Mouse (Mus musculus): ENCODE measurements around the gene Oaf. TPM values are rescaled to one million over a fixed set of nuclear protein-coding genes. Genes with fewer than 3 reads are reported as not detected.
A peak's percentile ranks its signal among the peaks of the same experiment; 100 is the strongest.

Oaf gene
- total RNA-seq (2021): 10 to 100 TPM in 1 of 2 experiments, 1 to 10 TPM in 1; 8.6 to 10.6 TPM
- long read RNA-seq, experiment 1, transcript Oaf-201 (4 exons, 2,526 nt): major isoform, 20 of 24 reads
- long read RNA-seq, experiment 1, partial matches to known transcripts: 0 of 24 reads
- long read RNA-seq, experiment 1, other reads (novel, unspliced or antisense): 4 of 24 reads
- long read RNA-seq, experiment 2, transcript Oaf-201 (4 exons, 2,526 nt): major isoform, 29 of 30 reads
- long read RNA-seq, experiment 2, partial matches to known transcripts: 0 of 30 reads
- long read RNA-seq, experiment 2, other reads (novel, unspliced or antisense): 1 of 30 reads

DNA sequence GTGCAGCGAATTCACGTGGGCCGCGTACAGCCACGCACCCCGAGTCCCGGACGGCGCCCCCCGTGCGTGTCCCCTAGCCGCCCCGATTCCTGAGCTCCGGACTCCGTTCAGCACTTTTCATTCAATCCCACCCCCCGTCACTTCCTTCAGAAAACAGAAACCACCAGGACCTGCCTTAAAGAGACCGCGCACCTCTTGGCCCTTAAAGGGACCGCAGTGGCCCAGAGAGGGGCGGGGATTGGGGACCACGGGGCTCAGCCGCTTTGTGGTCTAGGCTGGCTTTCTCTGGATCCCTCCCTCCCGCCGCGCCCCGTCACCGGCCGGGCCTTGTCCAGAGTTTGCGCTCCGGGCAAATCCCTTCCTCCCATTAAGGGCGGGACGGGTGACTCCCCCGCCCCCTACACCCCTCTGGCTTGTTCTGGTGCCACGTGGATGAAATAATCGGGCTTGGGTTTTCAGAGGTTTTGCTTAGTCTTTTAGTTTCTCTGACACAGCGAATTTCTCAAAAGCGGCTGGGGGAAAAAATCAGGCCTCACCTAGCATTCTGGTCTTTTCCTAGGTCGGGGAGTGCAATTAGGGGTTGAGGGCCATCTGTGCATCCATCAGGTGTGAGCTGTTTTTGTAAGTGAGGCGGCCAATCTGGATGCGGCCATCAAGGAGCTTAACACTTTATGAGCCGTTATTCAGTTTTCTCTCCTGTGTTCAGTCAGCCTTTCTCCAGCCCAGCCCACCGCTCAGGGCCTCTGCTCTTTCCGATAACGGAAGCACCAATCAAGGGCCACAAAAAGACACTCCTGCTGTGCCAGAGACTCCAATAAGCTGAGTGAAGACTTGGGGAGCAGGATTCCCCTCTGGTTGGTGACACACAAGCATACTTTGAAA, at the start of gene Oaf:
TSS of gene Oaf (minus strand) at position 200 of the 882 bp plus-strand sequence.
- DNase-seq: peak; percentile 95

DNA sequence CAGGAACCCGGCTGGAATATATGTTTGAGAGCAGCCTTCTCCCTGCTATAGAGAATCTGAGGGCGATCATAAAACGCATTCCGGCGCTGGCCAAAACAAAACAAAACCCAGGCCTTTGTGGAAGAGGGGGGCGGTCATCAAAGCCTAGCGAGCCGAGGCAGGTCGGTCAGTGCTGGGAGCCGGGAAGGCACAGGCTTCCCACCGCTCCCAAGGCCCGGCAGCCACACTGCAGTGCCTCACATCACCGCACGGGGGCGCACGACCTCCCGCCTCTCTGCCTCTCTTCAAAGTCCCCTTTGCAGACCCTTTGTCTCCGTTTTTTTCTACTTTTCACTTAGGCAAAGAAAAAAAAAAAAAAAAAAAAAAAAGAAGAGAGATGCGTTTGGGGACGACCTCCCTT, 47.2 kb upstream of the Oaf start:
- DNase-seq: no peak

DNA sequence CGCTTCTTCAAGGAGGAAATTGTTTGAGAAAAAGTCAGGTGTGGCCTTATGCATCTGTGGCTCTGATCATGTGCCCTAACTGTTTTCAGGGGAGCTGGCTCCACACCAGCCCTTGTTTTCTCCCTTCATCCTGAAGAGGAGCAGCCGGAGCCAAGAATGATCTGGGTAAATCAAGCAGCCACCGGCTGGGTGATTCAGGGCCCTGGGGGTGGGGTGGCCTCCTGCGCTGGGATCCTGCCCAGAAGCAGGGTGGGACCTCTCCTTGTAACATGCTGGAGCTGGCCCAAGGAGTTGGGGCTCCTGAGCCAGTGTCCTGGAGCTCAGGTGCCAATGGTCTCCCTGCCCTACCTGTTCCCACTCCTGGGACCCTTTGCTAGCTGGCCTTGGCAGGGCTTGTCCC, 45.6 kb upstream of the Oaf start:
- DNase-seq: peak; percentile 44

DNA sequence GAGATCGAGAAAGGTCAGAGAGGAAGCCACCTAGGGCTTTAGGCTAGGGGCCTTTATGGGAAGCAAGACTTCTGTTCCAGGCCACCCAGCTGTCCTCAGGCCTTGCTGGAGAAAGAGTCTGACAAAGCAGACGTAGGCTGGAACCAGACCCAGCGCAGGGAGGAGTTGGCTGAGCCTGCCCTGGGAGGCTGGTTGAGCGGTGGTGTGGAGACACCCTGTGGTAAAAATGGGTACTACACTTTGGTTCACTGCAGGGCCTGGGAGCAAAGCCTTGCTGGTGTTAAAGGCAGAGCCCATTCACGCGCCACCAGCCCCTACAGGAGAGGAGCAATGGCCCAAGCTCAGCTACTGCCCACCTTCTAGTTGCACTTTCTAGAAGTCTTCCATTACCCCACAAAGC, 44.6 kb upstream of the Oaf start:
- DNase-seq: peak; percentile 77

DNA sequence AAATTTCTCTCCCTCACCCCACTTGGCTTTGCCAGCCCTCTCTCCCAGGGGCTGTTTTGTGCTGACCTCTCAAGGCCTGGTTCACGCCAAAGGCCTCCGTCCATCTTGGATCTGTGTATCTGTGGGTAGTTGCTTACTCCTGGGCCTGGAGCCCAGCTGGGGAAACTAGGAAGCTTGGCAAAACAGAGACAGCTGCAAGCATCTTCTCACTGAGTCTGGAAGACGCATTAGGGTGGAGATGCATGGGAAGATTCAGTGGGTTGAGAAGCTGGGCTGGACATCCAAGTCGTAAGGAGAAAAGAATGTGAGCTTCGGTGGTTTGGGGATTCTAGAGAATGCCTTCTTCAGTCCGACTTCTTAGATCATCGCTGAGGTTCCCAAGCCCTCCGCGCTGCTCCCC, 34.0 kb upstream of the Oaf start:
- peak; percentile 76 for DNase-seq

DNA sequence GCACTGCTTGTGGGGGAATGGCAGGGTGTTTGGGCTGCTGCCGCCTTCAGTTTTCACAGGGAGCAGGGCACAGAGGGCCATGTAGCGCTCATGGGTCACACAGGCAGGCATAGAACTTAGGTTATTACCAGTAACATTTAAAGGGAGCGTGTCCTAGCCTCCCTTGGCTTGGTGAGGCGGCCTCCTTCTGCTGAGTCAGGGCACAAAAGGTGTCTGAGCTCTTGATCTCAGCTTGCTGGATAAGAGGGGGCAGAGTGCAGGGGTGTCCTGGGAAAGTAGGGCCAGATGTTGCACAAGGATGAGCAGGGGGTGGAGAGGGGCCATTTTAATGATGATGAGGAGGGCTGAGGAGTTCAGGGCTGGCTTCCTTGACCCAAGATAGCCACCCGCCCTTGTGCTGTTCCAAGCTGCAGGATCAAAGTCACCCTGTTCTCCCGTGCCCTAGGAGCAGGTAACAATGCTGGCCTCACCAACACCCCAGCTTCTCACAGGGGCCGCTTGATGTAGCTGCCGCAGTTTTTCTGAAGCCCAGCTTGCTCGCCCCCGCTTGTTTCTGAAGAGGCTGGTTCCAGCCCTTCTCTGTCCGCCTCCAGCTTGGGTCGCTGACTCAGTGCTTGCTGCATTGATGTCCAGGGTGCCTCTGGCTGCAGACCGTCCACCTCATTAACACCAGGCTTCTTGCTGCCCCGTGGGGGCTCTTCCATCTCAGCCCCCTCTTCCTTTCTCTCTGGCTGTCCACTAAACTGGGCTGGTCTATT, 32.2 kb upstream of the Oaf start:
- DNase-seq: peak; percentile 45

DNA sequence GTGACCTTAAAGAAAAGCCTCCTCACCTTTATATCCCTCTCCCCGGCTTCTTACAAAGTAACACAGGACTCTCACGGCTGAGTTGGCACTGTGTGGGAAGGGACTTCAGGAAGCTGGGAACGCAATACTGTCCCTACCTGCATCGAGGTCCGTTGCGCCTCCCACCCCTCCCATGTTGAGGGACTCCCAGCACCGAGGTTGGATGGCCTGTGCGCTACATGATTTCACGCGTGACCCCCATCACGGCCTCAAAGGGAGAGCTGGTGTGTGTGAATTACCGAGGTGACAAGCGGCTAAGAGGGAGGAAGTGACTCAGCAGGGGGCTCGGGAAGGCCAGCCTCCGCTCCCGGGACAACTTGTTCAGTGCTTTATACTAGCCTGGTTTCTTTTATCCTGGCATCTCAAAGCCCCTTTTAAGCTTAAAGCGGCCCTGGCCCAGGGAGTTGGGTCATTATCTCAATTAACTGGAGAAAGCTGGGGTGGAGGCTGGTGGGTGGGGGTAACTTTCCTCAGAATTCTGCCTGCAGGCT, 31.1 kb upstream of the Oaf start:
- DNase-seq: no peak

DNA sequence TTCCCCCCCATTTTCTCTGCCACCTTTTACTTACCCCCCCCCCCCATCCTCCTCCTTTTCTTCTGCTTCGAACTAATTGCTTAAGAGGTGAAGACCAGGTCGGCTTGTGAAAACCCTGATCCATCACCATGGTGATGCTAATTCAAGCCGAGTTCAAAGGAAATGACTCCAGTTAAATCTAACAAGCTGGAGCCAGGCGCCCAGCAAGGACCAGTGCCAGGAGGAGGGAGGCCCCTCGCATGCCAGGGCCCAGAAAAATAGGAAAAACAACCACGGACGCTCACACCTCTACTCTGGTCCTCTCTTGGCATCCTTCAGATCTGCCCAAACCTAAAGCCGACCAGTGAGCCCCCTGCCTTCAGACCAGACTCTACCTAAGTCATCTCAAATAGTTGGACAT, 29.5 kb upstream of the Oaf start:
- DNase-seq: no peak

DNA sequence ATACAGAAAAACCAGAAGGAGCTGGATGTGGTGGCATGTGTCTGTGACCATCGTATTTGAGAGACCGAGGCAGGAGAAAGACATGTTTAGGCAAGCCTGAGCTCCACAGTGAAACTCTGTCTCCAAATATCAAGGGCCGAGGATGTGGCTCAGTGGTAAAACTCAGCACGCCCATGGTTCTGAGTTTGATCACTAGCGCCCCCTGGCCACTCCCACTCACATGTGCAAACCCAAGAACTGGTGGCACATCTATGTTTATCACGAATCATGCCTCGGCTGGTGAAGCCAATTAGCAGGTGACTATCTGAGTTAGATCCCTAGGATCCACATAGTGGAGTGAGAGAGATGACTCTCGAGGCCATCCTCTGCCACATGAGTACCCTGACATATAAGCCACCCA, 27.6 kb upstream of the Oaf start:
- no peak for DNase-seq

DNA sequence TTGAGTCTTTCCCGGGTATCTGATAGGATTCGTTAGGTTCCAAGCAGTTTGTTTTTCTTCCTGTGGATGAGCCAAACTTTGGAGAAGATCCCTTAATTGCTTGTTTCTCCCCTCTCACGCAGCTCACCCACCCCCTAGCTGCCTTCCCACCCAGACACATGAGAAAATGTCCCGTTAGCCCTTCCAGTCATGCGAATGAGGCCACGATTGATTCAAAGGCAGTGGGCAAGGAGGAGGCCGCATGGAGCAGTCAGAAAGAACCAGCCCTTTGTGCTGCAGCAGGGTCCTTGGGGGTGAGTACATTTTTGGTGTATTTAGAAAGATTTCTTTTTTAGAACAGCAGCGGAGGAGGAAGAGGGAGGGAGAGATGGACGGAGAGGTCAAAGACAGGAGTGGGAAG, 25.5 kb upstream of the Oaf start:
- no peak for DNase-seq

DNA sequence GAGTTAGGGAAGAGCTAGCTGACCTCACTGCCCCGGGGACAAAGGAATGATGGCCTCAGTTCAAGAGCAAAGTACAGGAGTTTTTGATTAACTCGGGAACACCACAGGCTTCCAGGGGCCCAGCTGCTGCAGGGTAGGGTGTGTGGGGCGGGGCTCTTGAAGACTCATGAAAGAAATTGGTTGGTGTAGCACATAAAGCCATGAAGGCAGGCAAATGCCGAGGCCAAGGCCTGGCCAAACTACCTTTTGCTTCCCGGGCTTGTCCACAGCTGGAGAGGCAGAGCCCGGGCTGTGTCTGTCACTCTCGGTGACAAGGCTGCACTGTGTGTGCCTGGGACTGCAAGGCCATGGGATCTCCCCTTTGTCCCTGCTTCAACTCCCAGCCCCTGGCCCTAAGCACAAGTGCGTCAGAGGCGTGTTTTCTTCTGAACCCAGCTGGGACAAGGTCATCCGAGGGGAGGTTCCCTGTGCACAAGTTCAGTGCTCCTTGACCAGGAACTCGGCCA, 24.3 kb upstream of the Oaf start:
- DNase-seq: peak; percentile 80

DNA sequence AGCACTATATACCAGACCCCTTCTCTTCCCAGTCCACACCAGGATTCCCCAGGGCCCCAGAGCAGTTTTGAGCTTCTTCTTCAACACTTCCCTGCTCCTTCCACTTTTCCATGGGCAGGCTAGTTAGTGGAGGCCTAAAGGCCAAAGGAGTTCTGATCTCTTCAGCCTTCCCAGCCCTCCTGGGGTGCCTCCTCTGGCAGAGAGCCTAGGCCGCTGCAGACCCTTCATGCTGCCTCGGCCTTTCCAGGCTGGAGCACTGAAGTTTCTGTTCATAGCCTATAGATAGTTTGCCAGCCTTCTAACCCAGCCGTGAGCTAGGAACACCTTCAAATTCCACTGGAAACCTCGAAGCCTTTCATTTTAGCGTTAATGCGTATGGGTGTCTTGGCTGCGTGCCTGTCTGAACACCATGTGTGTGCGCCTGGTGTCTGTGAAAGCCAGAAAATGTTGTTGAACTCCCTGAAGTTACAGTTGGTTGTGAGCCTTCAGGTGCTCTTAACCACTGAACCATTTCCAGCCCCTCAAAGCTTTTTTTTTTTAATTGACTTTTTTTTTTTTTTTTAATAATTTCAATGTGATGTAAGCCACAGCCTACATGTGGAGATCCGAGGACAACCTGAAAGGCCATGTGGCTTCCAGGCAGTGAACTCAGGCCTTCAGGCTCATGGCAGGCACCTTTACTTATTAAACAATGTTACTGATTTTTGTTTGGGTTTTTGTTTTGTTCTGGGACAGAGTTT, 23.3 kb upstream of the Oaf start:
- no peak for DNase-seq

DNA sequence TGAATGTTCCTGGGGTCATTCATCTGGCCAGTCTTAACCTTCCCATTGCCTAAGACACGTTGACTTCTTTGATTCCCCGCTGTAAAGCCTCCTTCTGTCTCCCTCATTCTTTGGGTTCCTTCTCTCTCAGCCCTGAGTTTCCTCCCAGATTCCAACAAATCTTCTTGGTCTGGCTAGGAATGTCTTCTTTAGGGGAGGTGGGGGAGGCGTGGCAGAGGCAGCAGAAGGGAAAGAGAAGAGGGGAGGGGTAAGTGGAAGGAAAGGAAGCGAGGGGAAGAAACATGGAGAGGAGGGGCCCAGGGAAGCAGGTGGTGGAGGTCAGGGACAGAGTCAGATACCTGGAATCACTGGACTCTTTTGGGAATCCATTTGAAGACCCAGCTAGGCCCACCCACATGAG, 22.7 kb upstream of the Oaf start:
- no peak for DNase-seq

DNA sequence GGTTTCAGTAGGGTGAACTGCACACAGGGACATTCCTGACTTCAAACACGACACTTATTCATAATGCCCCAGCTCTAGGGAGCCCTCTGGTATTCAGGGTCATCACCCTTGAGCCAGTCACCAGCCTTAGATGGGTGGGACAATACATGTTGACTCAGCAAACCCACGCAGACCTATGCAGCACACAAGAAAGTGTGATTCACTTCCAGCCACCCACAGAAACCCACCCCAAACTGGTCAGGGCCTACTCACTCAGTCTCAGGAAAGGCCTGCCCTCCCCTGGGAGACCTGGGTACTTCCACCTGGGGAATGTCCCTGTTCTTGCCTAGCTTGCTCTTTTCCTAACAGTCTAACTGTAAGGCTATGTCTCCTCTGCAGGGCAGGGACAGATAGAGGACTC, 22.2 kb upstream of the Oaf start:
- no peak for DNase-seq

DNA sequence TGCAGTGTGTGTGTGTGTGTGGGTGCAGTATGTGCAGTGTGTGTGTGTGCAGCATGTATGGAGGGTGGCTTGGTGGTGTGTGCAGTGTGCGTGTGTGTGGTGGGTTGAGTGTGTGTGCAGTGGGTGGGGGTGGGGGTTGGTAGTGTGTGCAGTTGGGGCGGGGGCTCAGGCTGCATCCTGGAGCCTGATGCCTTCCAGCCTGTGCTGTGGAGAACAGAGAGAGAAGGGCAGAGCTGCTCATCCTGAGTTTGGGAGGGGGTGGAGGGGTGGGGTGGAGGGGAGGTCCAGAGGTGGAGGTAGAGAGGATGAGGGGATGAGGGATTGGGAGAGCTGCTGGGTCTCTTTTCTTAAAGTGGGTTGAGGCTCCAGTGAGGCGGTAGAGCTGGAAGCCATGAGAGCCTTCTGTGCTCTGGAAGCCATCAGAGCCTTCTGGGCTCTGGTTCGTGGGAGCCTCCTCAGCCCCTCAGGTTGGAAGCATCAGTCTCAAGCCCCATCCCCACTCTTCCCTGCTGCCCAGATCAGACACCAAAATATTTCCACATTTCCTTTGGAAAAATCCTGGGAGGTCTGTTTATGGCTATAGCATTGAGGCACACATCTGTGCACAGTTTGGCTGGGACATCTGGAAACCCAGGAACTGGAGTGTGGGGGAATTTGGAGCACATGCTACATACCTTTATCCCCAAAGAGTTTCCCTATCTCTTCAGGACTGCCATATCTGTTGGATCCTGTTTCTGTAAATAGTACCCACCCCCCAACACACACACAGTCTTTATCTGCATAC, 21.6 kb upstream of the Oaf start:
- DNase-seq: no peak

DNA sequence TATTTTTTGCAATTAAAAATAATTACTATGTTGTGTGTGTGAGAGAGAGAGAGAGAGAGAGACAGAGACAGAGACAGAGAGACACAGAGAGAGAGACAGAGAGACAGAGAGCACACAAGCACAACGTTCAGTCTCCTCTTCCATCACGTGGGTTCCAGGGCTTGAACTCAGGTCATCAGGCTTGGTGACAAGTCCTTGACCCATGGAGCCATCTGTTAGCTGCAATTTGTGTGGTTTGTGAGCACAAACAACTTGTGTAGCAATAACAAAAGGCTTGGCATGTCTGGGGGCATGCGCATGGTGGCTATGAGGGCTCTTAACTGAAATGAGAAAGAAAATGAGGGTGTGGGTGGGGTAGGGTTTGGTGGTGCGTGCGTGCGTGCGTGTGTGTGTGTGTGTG, 20.9 kb upstream of the Oaf start:
- no peak for DNase-seq

DNA sequence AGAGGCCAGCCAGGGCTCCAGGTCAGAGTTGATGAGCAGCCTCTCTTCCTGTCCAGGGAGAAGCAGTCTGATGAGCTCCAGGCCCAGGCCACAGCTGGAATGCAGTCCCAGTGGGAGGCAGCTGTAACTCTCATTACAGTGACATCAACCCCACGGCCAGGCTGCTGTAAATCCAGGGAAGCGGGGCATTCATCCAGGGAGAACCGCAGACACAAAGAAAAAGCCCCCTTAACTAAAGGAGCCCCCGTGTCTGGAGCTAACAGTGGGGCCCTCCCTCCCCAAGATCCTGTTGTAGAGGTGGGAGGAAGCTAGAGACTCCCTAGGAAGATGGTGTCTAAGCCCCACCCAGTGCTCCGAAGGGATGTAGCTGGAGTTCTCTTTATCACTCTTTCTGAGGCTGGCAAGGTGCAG, 13.6 kb upstream of the Oaf start:
- peak; percentile 80 for DNase-seq

DNA sequence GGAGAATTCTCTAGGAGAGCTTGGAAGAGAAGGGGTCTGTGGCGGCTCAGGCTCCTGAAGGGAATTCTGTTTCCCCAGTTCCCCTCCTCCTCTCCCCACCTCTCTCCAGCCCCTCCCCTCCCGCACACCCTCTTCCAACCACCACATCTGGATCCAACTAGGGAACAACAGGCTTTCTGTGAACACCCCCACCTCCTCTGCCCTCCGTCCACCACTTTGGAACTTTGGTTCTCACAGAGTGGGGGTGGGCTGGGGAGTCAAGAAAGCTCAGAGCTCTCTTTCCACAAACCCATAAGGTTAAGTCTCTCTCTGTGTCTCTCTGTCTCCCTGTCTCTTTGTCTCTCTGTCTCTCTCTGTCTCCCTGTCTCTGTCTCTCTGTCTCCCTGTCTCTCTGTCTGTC, 13.1 kb upstream of the Oaf start:
- no peak for DNase-seq

DNA sequence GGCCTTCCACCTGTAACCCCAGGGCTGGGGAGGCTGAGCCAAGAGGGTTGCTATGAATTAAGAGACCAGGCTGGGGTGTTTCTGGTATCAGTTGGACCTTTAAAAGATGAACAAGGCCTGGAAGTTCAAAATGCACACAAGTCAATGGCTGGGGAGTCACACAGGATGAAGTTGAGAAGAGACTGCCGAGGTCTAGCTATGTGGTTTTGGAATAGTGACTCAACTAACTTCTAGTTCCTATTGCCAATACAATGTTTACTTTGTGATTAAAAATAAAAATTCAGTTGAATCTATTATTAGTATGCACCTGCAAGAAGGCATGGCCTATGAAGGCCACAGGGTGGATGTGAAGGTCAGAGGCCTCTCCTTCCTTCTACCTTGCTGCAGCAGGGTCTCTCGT, 12.1 kb upstream of the Oaf start:
- DNase-seq: no peak

DNA sequence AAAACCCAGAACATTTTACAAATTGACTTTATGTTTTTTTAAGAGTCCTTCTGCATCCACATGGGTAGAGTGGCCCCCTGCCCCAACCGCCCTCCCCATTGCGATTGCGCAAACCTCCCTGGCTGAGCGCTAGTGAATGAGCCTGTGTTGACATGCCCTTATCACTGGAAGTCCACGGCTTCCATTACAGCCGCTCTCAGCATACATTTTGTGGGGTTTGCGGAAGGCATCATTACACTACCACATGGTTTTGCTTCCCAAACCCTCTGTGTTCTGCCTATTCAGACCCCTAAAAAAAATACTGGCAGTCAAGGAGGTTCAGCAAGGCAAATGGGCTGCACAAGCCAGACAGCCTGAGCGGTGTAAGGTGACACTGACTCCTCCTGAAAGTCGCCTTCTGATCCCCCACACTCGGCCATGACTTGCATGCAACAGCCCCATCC, 7.0 kb upstream of the Oaf start:
- DNase-seq: no peak
